Mouse (Mus musculus) megakaryocyte, embryonic 14.5 days (primary cell): ENCODE data around the gene Lrp2bp. TPM values are rescaled to one million over a fixed set of nuclear protein-coding genes. Genes with fewer than 3 reads are reported as not detected.

Experiments
- H3K27me3 ChIP-seq: replicated peaks from 2 replicates; pipeline ENCODE3; 2012; ENCODE audit warnings: inconsistent platforms
- H3K36me3 ChIP-seq: replicated peaks from 2 replicates; pipeline ENCODE3; 2012; ENCODE audit warnings: low read length, inconsistent platforms, mixed read lengths
- H3K4me1 ChIP-seq: 2 replicates; pipeline ENCODE4 v1.6.1; 2012; ENCODE audit warnings: inconsistent platforms
- H3K4me3 ChIP-seq: replicated peaks from 2 replicates; pipeline ENCODE3; 2012; ENCODE audit warnings: moderate library complexity, mild to moderate bottlenecking, inconsistent platforms
- H3K9me3 ChIP-seq: 2 replicates; pipeline ENCODE4 v1.6.1; 2012; ENCODE audit warnings: inconsistent platforms
- FLI1 ChIP-seq: IDR thresholded peaks from 2 replicates; pipeline ENCODE4 v1.6.1; 2012; ENCODE audit warnings: low read length, inconsistent platforms, mixed read lengths
- GATA1 ChIP-seq: IDR thresholded peaks from 3 replicates; pipeline ENCODE4 v1.6.1; 2012; ENCODE audit warnings: mixed read lengths, low read length, inconsistent platforms, borderline replicate concordance
- polyA plus RNA-seq: library from polyadenylated mRNA; stranded (reverse); fragments of >175 nt; gene quantifications from 2 replicates; pipeline ENCODE4 v1.2.3, GENCODE M21; 2012; ENCODE audit warnings: low replicate concordance; ENCODE audit not compliant: insufficient read depth

Gene Lrp2bp
- polyA plus RNA-seq, 1 experiment: 0.11 TPM

- Histone ChIP-seq H3K4me1 (peaks cover 45% of the 10 kb centered on the region), H3K36me3 (peaks cover 76% of the 10 kb centered on the region), H3K9me3 (no peaks in the 10 kb centered on the region), H3K4me3 (no peak overlapping the region), H3K27me3 (no peaks in the 10 kb centered on the region)
- TF ChIP-seq GATA1 (no peak), FLI1 (no peak)
These were observed 5.0 kb upstream of the Lrp2bp start for GRCm38 (mm10) chr8:45994111-45994510.

GRCm38 (mm10) chr8:45995576-45995975 is 3.5 kb upstream of the Lrp2bp start:
- Histone ChIP-seq H3K9me3 (no peaks in the 10 kb centered on the region), H3K4me3 (peak overlapping the region; percentile 46), H3K4me1 (peaks cover 48% of the 10 kb centered on the region), H3K36me3 (peaks cover 66% of the 10 kb centered on the region), H3K27me3 (no peaks in the 10 kb centered on the region)
- TF ChIP-seq FLI1 (no peak), GATA1 (no peak)

GRCm38 (mm10) chr8:45998228-45998627 is 875 bp upstream of the Lrp2bp start:
- TF ChIP-seq FLI1 (no peak), GATA1 (no peak)
- H3K36me3 ChIP-seq: peaks cover 51% of the 10 kb centered on the region
- H3K4me3 ChIP-seq: peak overlapping the region; percentile 95

GRCm38 (mm10) chr8:45999784-46000705 is 942 bp downstream of the Lrp2bp start:
- no peaks in the 10 kb centered on the region for H3K27me3 ChIP-seq
- peaks cover 38% of the 10 kb centered on the region for H3K36me3 ChIP-seq
- H3K4me1 ChIP-seq: peaks cover 58% of the 10 kb centered on the region
- TF ChIP-seq GATA1 (no peak), FLI1 (no peak)
- H3K9me3 ChIP-seq: no peaks in the 10 kb centered on the region
- peak overlapping the region; percentile 95 for H3K4me3 ChIP-seq

More at GRCm38 (mm10) chr8:45998228-45998627, 875 bp upstream of the Lrp2bp start:
- Histone ChIP-seq H3K27me3 (no peaks in the 10 kb centered on the region), H3K9me3 (no peaks in the 10 kb centered on the region), H3K4me1 (peaks cover 56% of the 10 kb centered on the region)

- Histone ChIP-seq H3K4me3 (peak within 1 kb of the TSS; percentile 50), H3K27me3 (no peaks in the 10 kb centered on the region), H3K36me3 (peaks cover 4% of the 10 kb centered on the region), H3K4me1 (peaks cover 44% of the 10 kb centered on the region), H3K9me3 (0 out of 2 replicates have a peak, but pooled peaks cover 3% of the 10 kb centered on the region)
- TF ChIP-seq FLI1 (no peak), GATA1 (no peak)
These were observed 6.5 kb downstream of the Lrp2bp start, which contains the start of gene Ankrd37 for GRCm38 (mm10) chr8:46005596-46005995. Gene Ankrd37, minus strand, starts transcription at chr8:46005707.

- Histone ChIP-seq H3K4me1 (peaks cover 44% of the 10 kb centered on the region), H3K27me3 (no peaks in the 10 kb centered on the region), H3K36me3 (no peaks in the 10 kb centered on the region), H3K9me3 (0 out of 2 replicates have a peak, but pooled peaks cover 3% of the 10 kb centered on the region), H3K4me3 (no peak overlapping the region)
- TF ChIP-seq FLI1: no peak
- TF ChIP-seq GATA1: no peak
These were observed 8.1 kb downstream of the Lrp2bp start for GRCm38 (mm10) chr8:46007050-46007672.

GRCm38 (mm10) chr8:46010306-46010705 is 11.2 kb downstream of the Lrp2bp start:
- TF ChIP-seq GATA1 (no peak), FLI1 (no peak)
- H3K4me3 ChIP-seq: no peak overlapping the region
- H3K36me3 ChIP-seq: no peaks in the 10 kb centered on the region
- 0 out of 2 replicates have a peak, but pooled peaks cover 3% of the 10 kb centered on the region for H3K9me3 ChIP-seq
- H3K27me3 ChIP-seq: no peaks in the 10 kb centered on the region
- peaks cover 35% of the 10 kb centered on the region for H3K4me1 ChIP-seq

GRCm38 (mm10) chr8:46010746-46011680 is 11.9 kb downstream of the Lrp2bp start:
- Histone ChIP-seq H3K9me3 (0 out of 2 replicates have a peak, but pooled peaks cover 3% of the 10 kb centered on the region), H3K36me3 (no peaks in the 10 kb centered on the region), H3K4me3 (peak overlapping the region; percentile 38), H3K4me1 (peaks cover 34% of the 10 kb centered on the region), H3K27me3 (no peaks in the 10 kb centered on the region)
- TF ChIP-seq GATA1: no peak
- TF ChIP-seq FLI1: no peak

- Histone ChIP-seq H3K36me3 (peaks cover 28% of the 10 kb centered on the region), H3K9me3 (no peaks in the 10 kb centered on the region), H3K27me3 (no peaks in the 10 kb centered on the region), H3K4me3 (no peak overlapping the region), H3K4me1 (no peaks in the 10 kb centered on the region)
- TF ChIP-seq FLI1: no peak
- TF ChIP-seq GATA1: no peak
These were observed 23.1 kb downstream of the Lrp2bp start for GRCm38 (mm10) chr8:46022203-46022602.
